Mouse (Mus musculus) heart, adult 2 months (tissue): ENCODE results near the gene Atp5g2.

Source experiments
- CTCF ChIP-seq: fragments of 200-600 bp; IDR thresholded peaks from 2 replicates; pipeline ENCODE4 v1.8.1; 2022; ENCODE audit warnings: antibody characterized with exemption, mild to moderate bottlenecking, moderate library complexity
- EP300 ChIP-seq: fragments of 200-500 bp; IDR thresholded peaks from 2 replicates; pipeline ENCODE4 v1.6.1; 2011; ENCODE audit warnings: low read depth, low read length, control low read depth; ENCODE audit not compliant: insufficient read depth
- POLR2A ChIP-seq: fragments of 200-500 bp; IDR thresholded peaks from 2 replicates; pipeline ENCODE4 v1.6.1; 2011; ENCODE audit warnings: mild to moderate bottlenecking, low read depth, low read length, control low read depth; ENCODE audit not compliant: insufficient read depth

DNA sequence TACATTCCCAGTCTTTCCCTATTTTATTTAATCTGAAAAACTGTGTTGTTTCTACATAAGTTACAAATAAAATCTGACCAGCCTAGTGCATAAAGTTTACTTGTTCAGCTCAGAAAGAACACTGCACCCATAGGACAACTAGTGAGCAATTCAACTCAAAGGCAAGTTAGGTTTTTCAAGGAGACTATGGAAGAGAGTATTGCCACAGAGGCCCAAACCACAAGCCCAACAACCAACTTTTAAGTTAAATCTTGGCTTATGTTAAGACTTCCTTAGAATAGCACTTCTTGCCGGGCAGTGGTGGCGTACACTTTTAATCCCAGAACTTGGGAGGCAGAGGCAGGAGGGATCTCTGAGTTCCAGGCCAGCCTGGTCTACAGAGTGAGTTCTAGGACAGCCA, 56.0 kb downstream of the Atp5g2 start:
- TF ChIP-seq POLR2A (no peak), CTCF (no peak), EP300 (no peak)
